Mouse (Mus musculus) limb, embryonic 13.5 days (tissue): ENCODE measurements at regions not wholly inside any gene's neighbourhood (a gene's known extent, or its start where the extent isn't known, plus 50 kb on each side); places are given as distances from the start of the nearest gene placed in this dataset.

Source experiments
- ATAC-seq: fragments of 200-750 bp; cut with Nextera tagmentation; 2 replicates; pipeline ENCODE4 v1.8.0; 2017; ENCODE audit warnings: low read depth, moderate number of reproducible peaks, moderate TSS enrichment; ENCODE audit not compliant: low FRiP score
- H3K27ac ChIP-seq: fragments of 300-500 bp; sonication (generic); 2 replicates; pipeline ENCODE4 v1.5.1; 2015; ENCODE audit warnings: inconsistent platforms, mild to moderate bottlenecking, moderate library complexity
- H3K27me3 ChIP-seq: fragments of 300-500 bp; sonication (generic); 2 replicates; pipeline ENCODE4 v1.6.1; 2015; ENCODE audit warnings: mild to moderate bottlenecking, inconsistent platforms
- H3K36me3 ChIP-seq: fragments of 300-500 bp; sonication (generic); 2 replicates; pipeline ENCODE4 v1.6.1; 2015; ENCODE audit warnings: inconsistent platforms, mild to moderate bottlenecking, moderate library complexity
- H3K4me1 ChIP-seq: fragments of 300-500 bp; sonication (generic); 2 replicates; pipeline ENCODE4 v1.6.1; 2015; ENCODE audit warnings: inconsistent platforms
- H3K4me2 ChIP-seq: fragments of 300-500 bp; sonication (generic); replicated peaks from 2 replicates; pipeline ENCODE4 v1.6.1; 2015; ENCODE audit warnings: inconsistent platforms, mild to moderate bottlenecking, moderate library complexity
- H3K4me3 ChIP-seq: fragments of 300-500 bp; sonication (generic); 2 replicates; pipeline ENCODE4 v1.5.1; 2015; ENCODE audit warnings: moderate library complexity, mild to moderate bottlenecking, inconsistent platforms
- H3K9ac ChIP-seq: fragments of 300-500 bp; sonication (generic); 2 replicates; pipeline ENCODE4 v1.6.1; 2015; ENCODE audit warnings: mild to moderate bottlenecking, inconsistent platforms
- H3K9me3 ChIP-seq: fragments of 300-500 bp; sonication (generic); 2 replicates; pipeline ENCODE4 v1.6.1; 2016; ENCODE audit warnings: inconsistent platforms
- whole genome bisulfite sequencing: fragments of 180-500 bp; shearing (Covaris S2); methylation state at CpG from one replicate; pipeline ENCODE4 v1.1.7; 2015; 5-methylcytosine and 5-hydroxymethylcytosine counted together

GRCm38 (mm10) chr16:55738741-55739140 is 100.0 kb downstream of the Nfkbiz start:
- no peak for ATAC-seq
- no peaks in the 10 kb centered on the region for H3K27me3 ChIP-seq
- H3K27ac ChIP-seq, result no peak overlapping the region
- no peaks in the 10 kb centered on the region for H3K4me1 ChIP-seq
- H3K4me3 ChIP-seq, result no peak overlapping the region
- no peaks in the 10 kb centered on the region for H3K9me3 ChIP-seq
- WGBS, result 96% methylated on average over 4 of the region's 4 CpGs
- no peaks in the 10 kb centered on the region for H3K36me3 ChIP-seq
- H3K9ac ChIP-seq, result no peak overlapping the region
- no peak overlapping the region for H3K4me2 ChIP-seq

- no peak overlapping the region for H3K4me3 ChIP-seq
- peaks cover 5% of the 10 kb centered on the region for H3K4me1 ChIP-seq
- no peak overlapping the region for H3K9ac ChIP-seq
- H3K27ac ChIP-seq, result no peak overlapping the region
- H3K27me3 ChIP-seq, result no peaks in the 10 kb centered on the region
- ATAC-seq, result no peak
- 93% methylated on average over 7 of the region's 7 CpGs for WGBS
- no peaks in the 10 kb centered on the region for H3K9me3 ChIP-seq
- H3K36me3 ChIP-seq, result no peaks in the 10 kb centered on the region
- H3K4me2 ChIP-seq, result no peak overlapping the region
Measured at GRCm38 (mm10) chr16:55735476-55735968, 103.2 kb downstream of the Nfkbiz start.

GRCm38 (mm10) chr16:55734301-55734700 is 104.4 kb downstream of the Nfkbiz start:
- no peak for ATAC-seq
- no peaks in the 10 kb centered on the region for H3K36me3 ChIP-seq
- H3K4me2 ChIP-seq, result no peak overlapping the region
- no peak overlapping the region for H3K9ac ChIP-seq
- H3K9me3 ChIP-seq, result no peaks in the 10 kb centered on the region
- H3K4me3 ChIP-seq, result no peak overlapping the region
- H3K4me1 ChIP-seq, result peaks cover 6% of the 10 kb centered on the region
- H3K27ac ChIP-seq, result no peak overlapping the region
- H3K27me3 ChIP-seq, result no peaks in the 10 kb centered on the region
- WGBS, result 79% methylated on average over 11 of the region's 11 CpGs

- no peaks in the 10 kb centered on the region for H3K9me3 ChIP-seq
- no peaks in the 10 kb centered on the region for H3K27me3 ChIP-seq
- no peak for ATAC-seq
- no peak overlapping the region for H3K27ac ChIP-seq
- H3K36me3 ChIP-seq, result no peaks in the 10 kb centered on the region
- no peak overlapping the region for H3K4me2 ChIP-seq
- H3K4me1 ChIP-seq, result peaks cover 6% of the 10 kb centered on the region
- H3K9ac ChIP-seq, result no peak overlapping the region
- WGBS, result 81% methylated on average over 4 of the region's 4 CpGs
- no peak overlapping the region for H3K4me3 ChIP-seq
Measured at GRCm38 (mm10) chr16:55733751-55734150, 104.9 kb downstream of the Nfkbiz start.

- ATAC-seq, result peak; percentile 86
Measured at GRCm38 (mm10) chr16:55731003-55731402, 107.7 kb downstream of the Nfkbiz start.

GRCm38 (mm10) chr16:55726538-55726937 is 112.2 kb downstream of the Nfkbiz start:
- no peak overlapping the region for H3K9ac ChIP-seq
- 0 out of 2 replicates have a peak, but pooled peaks have one; percentile 42 for ATAC-seq
- no peaks in the 10 kb centered on the region for H3K36me3 ChIP-seq
- no peaks in the 10 kb centered on the region for H3K27me3 ChIP-seq
- no peak overlapping the region for H3K4me2 ChIP-seq
- H3K9me3 ChIP-seq, result no peaks in the 10 kb centered on the region
- no peak overlapping the region for H3K4me3 ChIP-seq
- peaks cover 6% of the 10 kb centered on the region for H3K4me1 ChIP-seq
- WGBS, result 22% methylated on average over 3 of the region's 3 CpGs
- no peak overlapping the region for H3K27ac ChIP-seq

More at GRCm38 (mm10) chr16:55731003-55731402, 107.7 kb downstream of the Nfkbiz start:
- Histone ChIP-seq H3K27me3 (no peaks in the 10 kb centered on the region), H3K9me3 (no peaks in the 10 kb centered on the region), H3K4me3 (no peak overlapping the region), H3K4me2 (no peak overlapping the region), H3K4me1 (peaks cover 6% of the 10 kb centered on the region), H3K27ac (peak overlapping the region; percentile 17; the same call in 1 of the 2 replicates), H3K9ac (no peak overlapping the region), H3K36me3 (no peaks in the 10 kb centered on the region)
- 29% methylated on average over 8 of the region's 8 CpGs for WGBS

- Histone ChIP-seq H3K27ac (no peak overlapping the region), H3K4me1 (no peaks in the 10 kb centered on the region), H3K4me3 (no peak overlapping the region), H3K9ac (no peak overlapping the region), H3K27me3 (no peaks in the 10 kb centered on the region), H3K36me3 (no peaks in the 10 kb centered on the region), H3K9me3 (no peaks in the 10 kb centered on the region), H3K4me2 (no peak overlapping the region)
- ATAC-seq, result no peak
- WGBS, result 38% methylated on average over 3 of the region's 3 CpGs
Measured at GRCm38 (mm10) chr16:55720430-55720829, 118.3 kb downstream of the Nfkbiz start.

- no peak overlapping the region for H3K4me2 ChIP-seq
- no peaks in the 10 kb centered on the region for H3K9me3 ChIP-seq
- 34% methylated on average over 3 of the region's 3 CpGs for WGBS
- no peak overlapping the region for H3K27ac ChIP-seq
- no peak for ATAC-seq
- no peaks in the 10 kb centered on the region for H3K27me3 ChIP-seq
- H3K36me3 ChIP-seq, result no peaks in the 10 kb centered on the region
- no peak overlapping the region for H3K4me3 ChIP-seq
- no peak overlapping the region for H3K9ac ChIP-seq
- H3K4me1 ChIP-seq, result no peaks in the 10 kb centered on the region
Measured at GRCm38 (mm10) chr16:55710017-55710416, 128.7 kb downstream of the Nfkbiz start.

- Histone ChIP-seq H3K4me1 (no peaks in the 10 kb centered on the region), H3K36me3 (no peaks in the 10 kb centered on the region), H3K27me3 (no peaks in the 10 kb centered on the region), H3K9me3 (no peaks in the 10 kb centered on the region), H3K4me3 (no peak overlapping the region), H3K27ac (no peak overlapping the region), H3K4me2 (no peak overlapping the region), H3K9ac (no peak overlapping the region)
- no peak for ATAC-seq
Measured at GRCm38 (mm10) chr16:55706502-55706901, 132.2 kb downstream of the Nfkbiz start.

GRCm38 (mm10) chr16:55698489-55698892 is 140.2 kb downstream of the Nfkbiz start:
- no peaks in the 10 kb centered on the region for H3K9me3 ChIP-seq
- H3K4me3 ChIP-seq, result no peak overlapping the region
- no peak for ATAC-seq
- H3K27ac ChIP-seq, result no peak overlapping the region
- 80% methylated on average over 3 of the region's 3 CpGs for WGBS
- H3K27me3 ChIP-seq, result no peaks in the 10 kb centered on the region
- H3K4me1 ChIP-seq, result no peaks in the 10 kb centered on the region
- H3K9ac ChIP-seq, result no peak overlapping the region
- H3K36me3 ChIP-seq, result no peaks in the 10 kb centered on the region
- no peak overlapping the region for H3K4me2 ChIP-seq

GRCm38 (mm10) chr16:55691069-55691468 is 147.6 kb downstream of the Nfkbiz start:
- no peak overlapping the region for H3K4me2 ChIP-seq
- no peak overlapping the region for H3K4me3 ChIP-seq
- WGBS, result 86% methylated on average over 2 of the region's 2 CpGs
- no peak overlapping the region for H3K9ac ChIP-seq
- no peaks in the 10 kb centered on the region for H3K9me3 ChIP-seq
- no peak for ATAC-seq
- H3K36me3 ChIP-seq, result no peaks in the 10 kb centered on the region
- H3K27ac ChIP-seq, result no peak overlapping the region
- no peaks in the 10 kb centered on the region for H3K4me1 ChIP-seq
- H3K27me3 ChIP-seq, result no peaks in the 10 kb centered on the region

- Histone ChIP-seq H3K4me3 (no peak overlapping the region), H3K4me1 (no peaks in the 10 kb centered on the region), H3K36me3 (no peaks in the 10 kb centered on the region), H3K9ac (no peak overlapping the region), H3K4me2 (no peak overlapping the region), H3K9me3 (no peaks in the 10 kb centered on the region), H3K27ac (no peak overlapping the region), H3K27me3 (no peaks in the 10 kb centered on the region)
- no peak for ATAC-seq
- WGBS, result 91% methylated on average over 1 of the region's 1 CpGs
Measured at GRCm38 (mm10) chr16:55663946-55664345, 174.8 kb downstream of the Nfkbiz start.

- Histone ChIP-seq H3K9me3 (no peaks in the 10 kb centered on the region), H3K9ac (no peak overlapping the region), H3K4me3 (no peak overlapping the region), H3K27me3 (no peaks in the 10 kb centered on the region), H3K4me1 (no peaks in the 10 kb centered on the region), H3K36me3 (no peaks in the 10 kb centered on the region), H3K27ac (no peak overlapping the region), H3K4me2 (no peak overlapping the region)
- WGBS, result 66% methylated on average over 3 of the region's 3 CpGs
- no peak for ATAC-seq
Measured at GRCm38 (mm10) chr16:55636667-55637450, 201.8 kb downstream of the Nfkbiz start.
